Mouse (Mus musculus) neural tube, embryonic 10.5 days (tissue): ENCODE data around the gene Gtf2f2.

Experiments used
- DNase-seq: peaks from one replicate; pipeline ENCODE4 v3.0.0-alpha.2; 2017; ENCODE audit warnings: low spot score; ENCODE audit errors: extremely low spot score

Gene Gtf2f2

GRCm38 (mm10) chr14:75866706-75867333 lies 143.8 kb downstream of the Gtf2f2 start:
- no peak for DNase-seq

- peak; percentile 67 for DNase-seq
Measured at GRCm38 (mm10) chr14:75863549-75864409, 146.9 kb downstream of the Gtf2f2 start.

- DNase-seq, result no peak
Measured at GRCm38 (mm10) chr14:75862701-75863100, 148.0 kb downstream of the Gtf2f2 start.

- no peak for DNase-seq
Measured at GRCm38 (mm10) chr14:75859619-75860018, 151.0 kb downstream of the Gtf2f2 start.

GRCm38 (mm10) chr14:75858181-75858580 lies 152.5 kb downstream of the Gtf2f2 start:
- DNase-seq, result no peak

- no peak for DNase-seq
Measured at GRCm38 (mm10) chr14:75855263-75855992, 155.2 kb downstream of the Gtf2f2 start.

- DNase-seq, result no peak
Measured at GRCm38 (mm10) chr14:75852016-75852415, 158.6 kb downstream of the Gtf2f2 start.

GRCm38 (mm10) chr14:75850819-75851218 lies 159.8 kb downstream of the Gtf2f2 start:
- DNase-seq, result no peak

GRCm38 (mm10) chr14:75849842-75850568 lies 160.7 kb downstream of the Gtf2f2 start:
- DNase-seq, result no peak

GRCm38 (mm10) chr14:75849236-75849635 lies 161.4 kb downstream of the Gtf2f2 start:
- DNase-seq, result no peak

GRCm38 (mm10) chr14:75848482-75848881 lies 162.2 kb downstream of the Gtf2f2 start:
- no peak for DNase-seq

- DNase-seq, result no peak
Measured at GRCm38 (mm10) chr14:75847669-75848068, 163.0 kb downstream of the Gtf2f2 start.
